Mouse (Mus musculus): ENCODE measurements around the gene Unc45b. TPM values are rescaled to one million over a fixed set of nuclear protein-coding genes. Genes with fewer than 3 reads are reported as not detected.

Gene Unc45b
- polyA plus RNA-seq (2015; fragmentation: Nextera tagmentation; extraction: Ambion mirVana): 5.1 and 7.3 TPM in 2 replicates

DNA sequence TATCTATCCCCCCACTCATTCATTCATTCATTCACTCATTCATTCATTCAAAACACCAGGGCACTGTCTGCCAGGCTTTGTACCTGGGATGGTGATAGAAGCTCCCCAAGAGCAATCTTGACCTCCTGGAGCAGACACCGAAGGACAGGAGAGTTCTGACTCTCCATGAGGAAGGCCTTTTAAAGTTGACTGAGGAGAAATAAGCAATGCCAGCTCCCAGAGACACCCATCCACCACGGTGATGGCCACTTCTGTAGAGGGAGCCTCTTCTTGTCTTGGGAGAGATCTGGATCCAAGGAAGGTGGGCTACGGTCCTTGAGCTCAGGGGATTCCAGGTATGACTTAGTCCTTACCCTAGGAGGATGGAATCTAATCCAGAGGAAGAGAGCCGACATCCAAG, at the start of gene Unc45b:
Gene Unc45b (plus strand): TSS at position 301 of the 400 bp plus-strand sequence.
- ATAC-seq (ENCODE audit: low FRiP score, low TSS enrichment): no peak

DNA sequence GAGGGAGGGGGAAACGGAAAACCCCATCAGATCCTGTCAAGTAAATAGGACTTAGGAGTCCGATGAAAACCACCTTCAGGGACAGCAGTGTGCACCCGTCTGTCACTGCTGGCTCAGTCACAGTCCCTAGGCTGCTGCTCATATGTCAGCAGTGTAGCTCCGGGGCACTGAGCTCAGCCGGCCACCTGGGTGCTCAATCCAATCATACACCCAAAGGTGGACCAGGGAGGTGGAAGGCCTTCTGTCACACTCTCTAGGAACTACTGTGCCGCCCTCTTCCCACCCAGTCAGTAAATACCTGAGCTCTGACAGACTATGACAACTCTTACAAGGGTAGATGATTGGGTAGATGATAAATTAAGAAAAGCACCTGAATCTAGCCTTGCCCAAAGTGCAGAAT, 49.6 kb upstream of the Unc45b start:
- WGBS: 73% methylated on average over 6 of the region's 6 CpGs

More for the DNA sequence above, at the start of gene Unc45b:
- H3K9ac ChIP-seq (replicated peaks; ENCODE audit: low read length): 0 out of 2 replicates have a peak within 1 kb of the TSS, but pooled peaks have one; percentile 28
- peaks cover 11% of the 10 kb centered on the region for H3K4me1 ChIP-seq (ENCODE audit: insufficient read depth, low read length)
- peaks cover 10% of the 10 kb centered on the region for H3K27me3 ChIP-seq (ENCODE audit: insufficient read depth, low read length)
- H3K9me3 ChIP-seq (ENCODE audit: low read length): no peaks in the 10 kb centered on the region
- no peak within 1 kb of the TSS for H3K4me2 ChIP-seq (replicated peaks; ENCODE audit: low read depth, low read length)
- H3K4me3 ChIP-seq (ENCODE audit: low read length): no peak within 1 kb of the TSS
- no peak within 1 kb of the TSS for H3K27ac ChIP-seq (ENCODE audit: low read length)
- WGBS: 85% methylated on average over 4 of the region's 4 CpGs
- H3K36me3 ChIP-seq (ENCODE audit: insufficient read depth, low read length): peaks cover 15% of the 10 kb centered on the region

DNA sequence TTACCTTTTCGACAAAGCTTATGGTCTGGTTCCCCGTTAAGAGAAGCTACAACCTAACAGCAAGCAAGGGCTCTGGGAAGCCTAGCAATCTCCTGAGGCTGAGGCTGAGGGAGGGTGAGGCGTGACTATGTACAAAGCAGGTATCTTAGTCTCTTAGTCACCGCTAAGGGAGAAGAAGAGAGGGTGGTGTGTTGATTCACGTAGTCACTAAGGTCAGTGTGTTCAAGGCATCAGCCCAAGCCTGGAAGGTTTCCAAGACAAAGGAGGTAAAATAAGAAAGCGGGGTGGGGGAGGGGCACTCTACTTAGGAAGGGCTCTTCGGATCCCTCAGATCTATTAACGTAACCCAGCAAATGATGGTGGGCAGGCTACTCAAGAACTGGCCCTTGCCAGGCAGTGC, 48.8 kb upstream of the Unc45b start:
- no peak overlapping the region for H3K4me3 ChIP-seq (ENCODE audit: low read length)
- H3K27me3 ChIP-seq (ENCODE audit: insufficient read depth, low read length): no peaks in the 10 kb centered on the region
- no peak overlapping the region for H3K27ac ChIP-seq (ENCODE audit: low read length)
- H3K9me3 ChIP-seq (ENCODE audit: low read length): no peaks in the 10 kb centered on the region
- 68% methylated on average over 8 of the region's 8 CpGs for WGBS
- no peak overlapping the region for H3K9ac ChIP-seq (replicated peaks; ENCODE audit: low read length)
- no peaks in the 10 kb centered on the region; the same call in 1 of the 2 replicates for H3K36me3 ChIP-seq (ENCODE audit: insufficient read depth, low read length)
- ATAC-seq (ENCODE audit: low FRiP score, low TSS enrichment): no peak
- no peak overlapping the region for H3K4me2 ChIP-seq (replicated peaks; ENCODE audit: low read depth, low read length)
- peaks cover 17% of the 10 kb centered on the region for H3K4me1 ChIP-seq (ENCODE audit: insufficient read depth, low read length)

More for the DNA sequence above, 49.6 kb upstream of the Unc45b start:
- no peaks in the 10 kb centered on the region for H3K9me3 ChIP-seq (ENCODE audit: low read length)
- H3K4me1 ChIP-seq (ENCODE audit: insufficient read depth, low read length): peaks cover 18% of the 10 kb centered on the region
- H3K9ac ChIP-seq (replicated peaks; ENCODE audit: low read length): no peak overlapping the region
- H3K27ac ChIP-seq (ENCODE audit: low read length): no peak overlapping the region
- no peaks in the 10 kb centered on the region; the same call in 1 of the 2 replicates for H3K36me3 ChIP-seq (ENCODE audit: insufficient read depth, low read length)
- H3K27me3 ChIP-seq (ENCODE audit: insufficient read depth, low read length): no peaks in the 10 kb centered on the region
- H3K4me2 ChIP-seq (replicated peaks; ENCODE audit: low read depth, low read length): no peak overlapping the region
- no peak overlapping the region for H3K4me3 ChIP-seq (ENCODE audit: low read length)
- peak; percentile 31; the same call in 1 of the 2 replicates for ATAC-seq (ENCODE audit: low FRiP score, low TSS enrichment)

DNA sequence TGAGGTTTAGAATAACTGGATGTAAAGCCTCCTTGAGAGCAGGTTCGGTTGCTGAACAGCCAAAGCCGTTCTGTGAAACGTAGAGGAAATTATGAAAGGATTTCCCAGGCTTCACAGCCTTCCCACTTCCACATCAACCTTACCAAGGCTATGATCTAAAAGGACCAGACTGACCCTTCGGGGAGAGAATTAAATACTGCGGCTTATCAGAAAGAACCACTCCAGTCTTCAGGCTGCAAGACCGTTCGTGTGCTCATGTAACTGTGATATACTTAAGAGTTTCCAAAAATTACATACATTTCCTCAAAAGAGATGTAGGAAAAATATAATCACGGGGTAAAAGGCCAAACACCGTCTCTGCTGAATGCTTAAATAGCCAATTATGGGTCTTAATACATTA, 47.7 kb upstream of the Unc45b start:
- no peaks in the 10 kb centered on the region for H3K27me3 ChIP-seq (ENCODE audit: insufficient read depth, low read length)
- no peak overlapping the region for H3K4me3 ChIP-seq (ENCODE audit: low read length)
- H3K4me2 ChIP-seq (replicated peaks; ENCODE audit: low read depth, low read length): no peak overlapping the region
- no peaks in the 10 kb centered on the region; the same call in 1 of the 2 replicates for H3K36me3 ChIP-seq (ENCODE audit: insufficient read depth, low read length)
- peaks cover 14% of the 10 kb centered on the region for H3K4me1 ChIP-seq (ENCODE audit: insufficient read depth, low read length)
- H3K27ac ChIP-seq (ENCODE audit: low read length): no peak overlapping the region
- ATAC-seq (ENCODE audit: low FRiP score, low TSS enrichment): no peak
- no peak overlapping the region for H3K9ac ChIP-seq (replicated peaks; ENCODE audit: low read length)
- 87% methylated on average over 9 of the region's 9 CpGs for WGBS
- H3K9me3 ChIP-seq (ENCODE audit: low read length): no peaks in the 10 kb centered on the region

DNA sequence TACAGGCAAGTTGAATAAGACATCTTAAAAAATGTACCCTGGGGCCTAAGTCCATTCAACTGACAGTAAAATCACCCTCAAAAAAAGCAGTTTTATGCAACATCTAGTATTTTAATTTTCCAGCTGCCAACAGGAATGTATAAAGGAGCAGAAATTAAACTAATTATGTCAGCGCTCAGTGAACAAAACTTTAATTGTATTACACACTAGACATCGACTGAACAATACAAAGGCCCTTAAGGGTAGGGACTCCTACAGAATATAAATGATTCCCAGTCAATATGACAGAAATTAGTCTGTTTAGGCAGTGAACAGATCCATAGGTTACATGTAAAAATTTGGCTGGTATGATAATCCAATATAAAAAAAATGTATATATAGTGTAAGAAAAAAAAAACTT, 47.3 kb upstream of the Unc45b start:
- ATAC-seq (ENCODE audit: low FRiP score, low TSS enrichment): no peak
- no peak overlapping the region for H3K27ac ChIP-seq (ENCODE audit: low read length)
- H3K4me2 ChIP-seq (replicated peaks; ENCODE audit: low read depth, low read length): no peak overlapping the region
- no peaks in the 10 kb centered on the region; the same call in 1 of the 2 replicates for H3K36me3 ChIP-seq (ENCODE audit: insufficient read depth, low read length)
- H3K27me3 ChIP-seq (ENCODE audit: insufficient read depth, low read length): no peaks in the 10 kb centered on the region
- no peaks in the 10 kb centered on the region for H3K9me3 ChIP-seq (ENCODE audit: low read length)
- H3K9ac ChIP-seq (replicated peaks; ENCODE audit: low read length): no peak overlapping the region
- H3K4me3 ChIP-seq (ENCODE audit: low read length): no peak overlapping the region
- peaks cover 14% of the 10 kb centered on the region for H3K4me1 ChIP-seq (ENCODE audit: insufficient read depth, low read length)
- WGBS: 81% methylated on average over 2 of the region's 2 CpGs

DNA sequence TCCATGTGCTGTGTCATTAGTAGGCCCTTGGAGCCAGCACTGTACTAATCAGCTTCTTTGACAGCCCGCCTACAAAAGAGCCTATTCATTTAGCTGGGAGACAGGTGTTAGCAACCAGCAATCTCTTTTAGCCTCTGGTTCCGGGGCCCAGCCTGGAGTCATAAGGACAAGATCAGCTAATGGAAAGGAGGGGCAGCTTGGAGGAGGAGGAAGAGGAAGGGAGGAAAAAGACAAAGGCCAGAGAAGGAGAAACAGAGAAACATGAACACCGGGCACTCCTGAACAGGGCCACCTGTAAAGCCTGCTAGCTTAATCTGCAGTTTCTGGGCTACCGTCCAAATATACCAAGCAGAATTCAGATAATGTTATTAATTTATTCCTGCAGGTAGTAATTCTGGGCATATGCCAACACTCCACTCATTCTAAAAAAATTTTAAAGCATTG, 46.8 kb upstream of the Unc45b start:
- no peaks in the 10 kb centered on the region for H3K9me3 ChIP-seq (ENCODE audit: low read length)
- no peak overlapping the region for H3K9ac ChIP-seq (replicated peaks; ENCODE audit: low read length)
- H3K4me3 ChIP-seq (ENCODE audit: low read length): no peak overlapping the region
- 71% methylated on average over 4 of the region's 4 CpGs for WGBS
- H3K27ac ChIP-seq (ENCODE audit: low read length): no peak overlapping the region
- peaks cover 16% of the 10 kb centered on the region for H3K4me1 ChIP-seq (ENCODE audit: insufficient read depth, low read length)
- H3K36me3 ChIP-seq (ENCODE audit: insufficient read depth, low read length): no peaks in the 10 kb centered on the region; the same call in 1 of the 2 replicates
- no peaks in the 10 kb centered on the region for H3K27me3 ChIP-seq (ENCODE audit: insufficient read depth, low read length)
- no peak overlapping the region for H3K4me2 ChIP-seq (replicated peaks; ENCODE audit: low read depth, low read length)
- no peak for ATAC-seq (ENCODE audit: low FRiP score, low TSS enrichment)

DNA sequence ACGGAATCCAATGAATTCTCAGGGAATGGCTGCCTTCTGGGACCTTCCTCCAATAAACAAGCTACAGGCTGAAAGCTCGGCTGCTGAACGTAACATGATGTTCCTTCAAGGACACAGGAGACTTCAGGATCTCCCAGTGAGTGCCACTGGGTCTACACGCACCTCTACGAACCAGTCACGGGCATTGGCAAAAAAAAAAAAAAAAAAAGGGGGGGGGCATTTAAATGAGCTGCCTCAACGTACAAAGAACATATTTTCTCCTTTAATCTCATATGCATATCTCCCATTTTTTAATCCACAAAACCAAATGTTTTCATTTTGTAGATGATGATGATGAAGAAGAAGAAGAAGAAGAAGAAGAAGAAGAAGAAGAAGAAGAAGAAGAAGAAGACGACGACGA, 44.4 kb upstream of the Unc45b start:
- H3K4me1 ChIP-seq (ENCODE audit: insufficient read depth, low read length): peaks cover 29% of the 10 kb centered on the region
- 78% methylated on average over 10 of the region's 10 CpGs for WGBS
- H3K9ac ChIP-seq (replicated peaks; ENCODE audit: low read length): no peak overlapping the region
- no peak overlapping the region for H3K27ac ChIP-seq (ENCODE audit: low read length)
- no peaks in the 10 kb centered on the region for H3K9me3 ChIP-seq (ENCODE audit: low read length)
- no peaks in the 10 kb centered on the region for H3K27me3 ChIP-seq (ENCODE audit: insufficient read depth, low read length)
- no peaks in the 10 kb centered on the region for H3K36me3 ChIP-seq (ENCODE audit: insufficient read depth, low read length)
- H3K4me2 ChIP-seq (replicated peaks; ENCODE audit: low read depth, low read length): no peak overlapping the region
- H3K4me3 ChIP-seq (ENCODE audit: low read length): no peak overlapping the region
- no peak for ATAC-seq (ENCODE audit: low FRiP score, low TSS enrichment)

DNA sequence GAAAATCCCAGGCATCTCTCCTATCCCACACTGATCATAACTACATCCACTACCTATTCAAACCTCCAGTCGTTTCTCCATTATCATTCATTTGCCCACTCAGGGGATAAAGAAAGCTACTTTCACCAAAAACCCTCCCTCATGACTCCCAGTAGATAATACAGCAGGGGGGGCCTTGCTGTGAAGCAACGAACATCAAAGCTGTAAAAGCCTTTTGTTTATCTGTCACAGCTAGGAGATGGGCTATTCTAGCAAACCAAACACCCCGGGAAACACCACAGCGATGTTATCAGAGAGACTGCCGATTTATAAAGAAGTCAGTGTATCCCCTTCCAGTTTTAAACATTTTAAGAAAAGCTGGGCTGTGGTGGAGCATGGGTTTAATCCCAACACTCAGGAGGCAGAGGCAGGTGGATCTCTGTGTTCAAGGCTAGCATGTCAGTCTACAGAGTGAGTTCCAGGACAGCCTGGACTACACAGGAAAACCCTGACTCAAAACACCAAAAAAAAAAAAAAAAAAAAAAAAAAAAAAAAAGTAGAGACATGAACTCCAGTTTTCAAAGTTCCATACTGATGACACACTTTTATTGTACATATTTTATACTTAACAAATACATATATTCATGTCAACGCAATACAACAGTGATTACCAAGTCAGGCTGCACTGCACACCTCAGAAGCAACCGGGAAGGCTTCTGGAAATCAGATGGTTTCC, 43.3 kb upstream of the Unc45b start:
- no peak overlapping the region for H3K9ac ChIP-seq (replicated peaks; ENCODE audit: low read length)
- no peak overlapping the region for H3K4me3 ChIP-seq (ENCODE audit: low read length)
- H3K27me3 ChIP-seq (ENCODE audit: insufficient read depth, low read length): no peaks in the 10 kb centered on the region
- 38% methylated on average over 7 of the region's 7 CpGs for WGBS
- no peaks in the 10 kb centered on the region for H3K36me3 ChIP-seq (ENCODE audit: insufficient read depth, low read length)
- ATAC-seq (ENCODE audit: low FRiP score, low TSS enrichment): no peak
- H3K9me3 ChIP-seq (ENCODE audit: low read length): no peaks in the 10 kb centered on the region
- H3K27ac ChIP-seq (ENCODE audit: low read length): no peak overlapping the region
- H3K4me2 ChIP-seq (replicated peaks; ENCODE audit: low read depth, low read length): no peak overlapping the region
- H3K4me1 ChIP-seq (ENCODE audit: insufficient read depth, low read length): peaks cover 19% of the 10 kb centered on the region

DNA sequence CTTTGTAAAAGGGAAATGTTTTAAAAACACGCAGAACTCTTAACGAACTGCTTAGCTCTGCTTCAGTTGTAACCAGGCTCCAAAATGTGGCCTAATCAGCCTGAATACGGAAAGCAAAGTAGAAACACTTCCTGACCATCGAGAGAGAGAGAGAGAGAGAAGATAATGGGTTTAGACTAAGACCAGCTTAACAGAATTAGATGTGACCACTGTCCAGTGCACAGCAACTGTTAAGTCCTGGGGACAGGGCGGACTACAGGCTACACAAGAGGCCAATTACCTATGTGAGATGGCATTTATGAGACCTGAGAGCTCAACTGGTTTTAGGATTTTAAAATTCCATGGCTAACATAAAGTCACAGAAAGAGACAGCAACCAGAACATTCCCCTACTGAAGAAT, 42.4 kb upstream of the Unc45b start:
- H3K36me3 ChIP-seq (ENCODE audit: insufficient read depth, low read length): no peaks in the 10 kb centered on the region
- no peak overlapping the region for H3K27ac ChIP-seq (ENCODE audit: low read length)
- ATAC-seq (ENCODE audit: low FRiP score, low TSS enrichment): no peak
- H3K9me3 ChIP-seq (ENCODE audit: low read length): no peaks in the 10 kb centered on the region
- no peak overlapping the region for H3K4me2 ChIP-seq (replicated peaks; ENCODE audit: low read depth, low read length)
- H3K4me3 ChIP-seq (ENCODE audit: low read length): no peak overlapping the region
- WGBS: 82% methylated on average over 5 of the region's 5 CpGs
- H3K9ac ChIP-seq (replicated peaks; ENCODE audit: low read length): no peak overlapping the region
- H3K4me1 ChIP-seq (ENCODE audit: insufficient read depth, low read length): peaks cover 15% of the 10 kb centered on the region
- H3K27me3 ChIP-seq (ENCODE audit: insufficient read depth, low read length): no peaks in the 10 kb centered on the region

DNA sequence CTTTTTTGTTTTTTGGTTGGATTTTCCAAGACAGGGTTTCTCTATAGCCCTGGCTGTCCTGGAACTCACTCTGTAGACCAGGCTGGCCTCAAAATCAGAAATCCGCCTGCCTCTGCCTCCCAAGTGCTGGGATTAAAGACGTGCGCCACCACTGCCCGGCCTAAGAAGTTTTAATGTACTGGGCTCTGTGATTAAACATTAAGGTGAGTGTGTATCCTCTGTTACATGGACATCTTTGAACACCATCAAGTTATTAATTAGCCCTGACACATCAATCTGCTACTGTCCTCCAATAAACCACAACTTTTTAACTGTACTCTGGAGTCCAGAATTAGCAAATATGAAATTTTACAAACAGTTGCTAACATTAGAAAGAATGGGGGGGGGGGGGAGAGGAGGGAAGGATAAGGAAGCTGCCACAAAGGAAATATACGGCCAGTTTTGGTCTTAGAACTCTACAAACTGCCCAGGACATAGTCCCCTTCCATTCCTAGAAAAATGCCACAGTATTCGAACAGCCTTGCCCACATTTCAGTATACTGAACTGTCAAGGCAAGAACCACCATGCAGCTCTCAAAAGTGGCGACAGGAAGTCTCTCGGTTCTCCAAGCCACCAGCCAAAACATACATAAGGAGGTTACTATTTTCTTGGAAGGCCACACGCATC, 40.7 kb upstream of the Unc45b start:
- Histone ChIP-seq H3K9me3 (ENCODE audit: low read length) (no peaks in the 10 kb centered on the region), H3K36me3 (ENCODE audit: insufficient read depth, low read length) (no peaks in the 10 kb centered on the region), H3K4me1 (ENCODE audit: insufficient read depth, low read length) (peaks cover 15% of the 10 kb centered on the region), H3K4me3 (ENCODE audit: low read length) (peak overlapping the region; percentile 92), H3K27me3 (ENCODE audit: insufficient read depth, low read length) (no peaks in the 10 kb centered on the region), H3K4me2 (replicated peaks; ENCODE audit: low read depth, low read length) (peak overlapping the region; percentile 68), H3K27ac (ENCODE audit: low read length) (peak overlapping the region; percentile 92), H3K9ac (replicated peaks; ENCODE audit: low read length) (peak overlapping the region; percentile 86)
- no peak for ATAC-seq (ENCODE audit: low FRiP score, low TSS enrichment)
- WGBS: 46% methylated on average over 9 of the region's 9 CpGs

Data from kidney, embryonic 16.5 days (tissue).